Mouse (Mus musculus) right cerebral cortex, postnatal 10 days (tissue): Measurements from ENCODE around the gene Pip4p1.
A peak's percentile ranks its signal among the peaks of the same experiment; 100 is the strongest.
"Not testable (repeated sequence)": the region's sequence is repeated elsewhere in the genome, so short reads cannot be mapped to it uniquely, and the experiment has no call there.

ENCODE experiments used
- DNase-seq, 2 experiments: peaks; one replicate each; pipeline ENCODE4 v3.0.0; 2021; ENCODE audit warnings: low spot score in 2 of 2

Pip4p1 gene

DNA sequence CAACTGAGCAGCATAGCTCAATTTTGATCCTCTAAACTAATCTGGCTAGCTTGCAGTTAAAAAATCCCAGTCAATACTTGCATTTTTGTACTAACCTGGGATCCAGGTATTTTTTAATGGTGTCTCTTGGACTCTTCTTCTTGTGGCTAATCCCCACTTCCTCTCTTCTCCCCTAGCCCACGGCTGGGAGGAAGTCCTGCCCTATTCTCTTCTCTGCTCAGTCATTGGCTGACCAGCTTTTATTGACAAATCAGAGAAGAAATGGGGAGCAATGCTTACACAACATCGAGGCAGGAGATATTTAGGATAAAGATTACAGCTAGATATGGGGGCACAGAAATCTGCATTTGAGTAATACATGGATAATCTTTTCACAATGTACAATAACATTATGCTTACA is 8.3 kb upstream of the Pip4p1 start:
- DNase-seq = no peak

DNA sequence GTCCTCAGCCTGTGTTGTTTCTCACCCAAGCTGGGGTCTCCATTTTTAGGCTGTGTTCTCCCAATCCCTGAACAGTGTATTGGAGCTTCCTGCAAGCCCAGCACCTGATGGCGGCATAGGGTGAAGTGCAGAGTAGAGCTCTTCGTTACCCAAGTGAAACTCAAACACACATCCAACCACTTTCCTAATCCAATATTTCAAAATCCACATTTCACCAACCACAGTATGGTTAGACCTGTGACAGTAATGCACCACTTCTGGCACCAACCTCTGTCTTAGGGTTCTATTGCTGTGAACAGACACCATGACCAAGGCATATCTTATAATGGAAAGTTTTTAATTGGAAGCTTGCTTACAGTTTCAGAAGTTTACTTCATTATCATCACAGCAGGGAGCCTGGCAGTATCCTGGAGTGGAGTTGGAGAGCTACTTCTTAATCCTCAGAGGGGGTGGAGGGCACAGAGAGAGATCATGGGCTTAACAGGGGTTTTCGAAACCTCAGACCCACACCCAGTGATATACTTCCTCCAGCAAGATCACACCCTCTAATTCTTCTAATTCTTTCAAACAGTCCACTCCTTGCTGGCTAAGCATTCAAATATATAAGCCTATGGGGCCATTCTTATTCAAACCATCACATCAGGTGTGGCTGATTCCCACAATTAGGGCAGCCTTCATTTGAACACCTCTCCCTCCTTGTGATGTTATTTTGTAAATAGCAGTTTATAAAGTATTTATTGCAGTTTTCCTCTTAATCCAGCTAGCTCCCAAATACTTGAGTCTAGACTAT is 7.7 kb upstream of the Pip4p1 start:
- DNase-seq = no peak

DNA sequence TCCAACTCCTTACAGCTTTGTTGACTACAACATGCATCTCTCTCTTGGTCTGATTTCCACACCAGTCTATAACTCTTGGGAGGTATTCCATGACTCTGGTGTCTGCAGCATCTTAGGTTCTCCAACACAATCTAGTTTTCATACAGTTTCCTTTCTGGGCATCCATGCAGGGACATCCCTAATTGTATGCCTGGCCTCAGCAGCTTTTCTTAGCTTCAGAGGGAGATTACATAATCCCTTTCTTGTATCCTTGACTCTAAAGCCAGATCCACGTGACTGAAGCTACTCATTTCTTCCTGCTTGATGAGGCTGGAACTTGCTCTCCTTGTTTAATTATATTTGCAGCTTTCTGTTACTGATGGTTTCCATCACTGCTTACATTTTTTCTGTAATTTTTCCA is 6.0 kb upstream of the Pip4p1 start:
- no peak for DNase-seq

- DNase-seq = no peak
Measured at GRCm38 (mm10) chr14:50931493-50932020, 901 bp upstream of the Pip4p1 start.

- peak; percentile 56 to 68 for DNase-seq
Measured at GRCm38 (mm10) chr14:50930377-50930753, 291 bp downstream of the Pip4p1 start.

- peak in 1 of 2 experiments; percentile 48 for DNase-seq
Measured at GRCm38 (mm10) chr14:50929951-50930350, 705 bp downstream of the Pip4p1 start.

GRCm38 (mm10) chr14:50927366-50927765 is 3.3 kb downstream of the Pip4p1 start:
- no peak for DNase-seq

DNA sequence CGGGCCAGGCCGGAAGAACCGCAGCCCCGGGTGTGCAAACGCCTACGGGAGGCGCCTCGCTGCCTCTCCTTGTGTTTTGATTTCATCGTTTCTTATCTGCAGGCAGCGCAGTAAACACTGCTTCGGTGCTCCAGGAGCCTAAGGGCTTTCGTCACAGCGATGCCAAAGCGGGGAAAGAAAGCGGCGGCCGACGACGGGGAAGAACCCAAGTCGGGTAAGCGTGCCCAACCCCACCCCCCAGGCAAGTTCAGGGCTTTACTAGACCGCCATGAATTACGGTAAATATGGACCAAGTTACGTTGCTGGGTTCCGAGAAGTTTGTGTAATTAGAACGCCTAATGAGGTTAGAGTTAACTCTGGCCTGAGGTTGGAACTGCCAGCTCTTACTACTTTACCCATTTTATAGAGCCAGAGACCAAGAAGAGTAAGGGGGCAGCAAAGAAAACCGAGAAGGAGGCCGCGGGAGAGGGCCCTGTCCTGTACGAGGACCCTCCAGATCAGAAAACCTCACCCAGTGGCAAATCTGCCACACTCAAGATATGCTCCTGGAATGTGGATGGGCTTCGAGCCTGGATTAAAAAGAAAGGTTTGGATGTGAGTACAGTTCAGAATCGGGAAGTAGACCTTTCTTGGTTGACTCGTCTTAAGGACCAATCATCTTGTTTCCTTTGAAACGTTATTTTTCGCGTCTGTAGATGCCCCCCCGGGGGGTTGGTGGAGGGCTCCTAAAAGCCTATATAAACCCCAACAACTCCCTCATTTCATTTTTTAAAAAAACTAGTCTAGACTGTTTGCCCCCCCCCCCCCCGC is 5.3 kb downstream of the Pip4p1 start:
- peak in 1 of 2 experiments; percentile 38 for DNase-seq

- DNase-seq = peak; percentile 99
Measured at GRCm38 (mm10) chr14:50924281-50925064, 6.2 kb downstream of the Pip4p1 start, which contains the start of the genes Osgep and Apex1. TSS of gene Osgep (minus strand) at chr14:50924893. TSS of gene Apex1 (plus strand) at chr14:50924968.

DNA sequence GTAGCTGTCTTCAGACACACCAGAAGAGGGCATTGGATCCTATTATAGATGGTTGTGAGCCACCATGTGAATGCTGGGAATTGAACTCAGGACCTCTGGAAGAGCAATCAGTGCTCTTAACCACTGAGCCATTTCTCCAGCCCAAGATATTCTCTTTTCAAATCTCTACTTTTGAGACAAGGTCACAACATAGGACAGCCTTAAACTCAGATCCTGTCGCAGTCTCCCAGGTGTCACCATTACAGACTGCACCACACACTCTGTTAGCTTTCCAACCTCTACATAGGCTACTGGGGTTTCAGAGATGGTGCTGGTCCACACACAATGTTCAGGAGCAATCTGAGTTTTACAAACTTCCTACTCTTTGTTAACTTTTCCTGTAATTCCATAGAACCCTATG is 7.2 kb downstream of the Pip4p1 start:
- DNase-seq = not testable (repeated sequence)

DNA sequence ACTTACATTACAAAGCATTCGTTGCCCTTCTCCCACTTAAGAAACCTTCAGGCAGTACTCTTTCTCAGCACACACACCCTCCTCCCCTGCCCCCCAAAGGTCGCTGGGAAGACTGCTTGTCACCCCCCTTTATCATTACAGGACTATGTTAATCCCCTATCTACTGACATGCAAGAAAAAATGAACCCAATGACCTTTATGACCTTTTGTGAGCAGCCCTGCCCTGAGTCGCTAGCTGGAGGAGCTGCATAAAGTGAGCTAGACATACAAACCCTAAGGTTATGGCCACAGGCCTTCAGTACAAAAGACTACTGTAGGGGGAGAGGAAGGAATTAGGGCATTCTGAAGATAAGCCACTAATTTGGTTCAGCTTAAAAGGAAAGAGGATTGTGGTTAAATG is 19.3 kb downstream of the Pip4p1 start:
- DNase-seq = no peak

- no peak for DNase-seq
Measured at GRCm38 (mm10) chr14:50908126-50908525, 22.5 kb downstream of the Pip4p1 start.

GRCm38 (mm10) chr14:50905327-50905726 is 25.3 kb downstream of the Pip4p1 start:
- not testable (repeated sequence) for DNase-seq

- no peak for DNase-seq
Measured at GRCm38 (mm10) chr14:50904828-50905129, 25.9 kb downstream of the Pip4p1 start.

DNA sequence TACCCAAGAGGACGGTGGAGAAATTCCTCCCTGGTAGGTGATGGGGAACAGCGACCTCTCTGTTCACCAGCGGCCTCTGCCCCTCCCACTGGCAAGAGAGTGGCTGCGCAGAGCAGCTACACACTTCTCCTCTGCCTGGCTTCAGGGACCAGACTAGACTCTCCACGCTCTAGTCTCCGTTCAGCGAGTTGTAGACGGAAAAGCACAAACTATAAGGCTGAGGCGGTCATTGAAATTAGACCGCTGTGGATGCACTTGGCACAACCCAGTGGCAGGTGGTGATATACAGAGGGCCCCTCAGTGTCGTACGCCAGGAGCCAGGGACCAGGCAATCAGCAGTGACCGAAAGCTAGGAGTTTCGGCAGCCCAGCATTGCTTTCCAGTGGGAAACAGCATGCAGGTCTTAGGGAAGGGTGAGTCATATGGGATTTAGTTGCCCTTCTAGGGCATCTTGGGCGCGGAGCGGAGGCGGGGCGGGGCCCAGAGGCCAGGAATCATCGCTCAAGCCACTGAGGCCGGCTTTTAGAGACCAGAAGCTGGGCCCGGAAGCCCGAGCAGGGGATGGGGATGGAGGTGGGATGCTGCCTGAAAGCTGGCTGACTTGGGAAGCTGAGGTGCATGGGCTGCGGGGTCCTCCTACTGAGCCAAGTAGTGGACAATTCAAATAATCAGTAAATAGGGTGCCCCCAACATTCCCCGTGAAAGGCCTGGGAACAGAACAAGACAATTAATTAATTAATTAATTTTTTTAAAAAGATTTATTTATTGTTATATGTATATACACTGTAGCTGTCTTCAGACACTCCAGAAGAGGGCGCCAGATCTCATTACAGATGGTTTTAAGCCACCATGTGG is 26.5 kb downstream of the Pip4p1 start:
- peak in 1 of 2 experiments; percentile 56 for DNase-seq

DNA sequence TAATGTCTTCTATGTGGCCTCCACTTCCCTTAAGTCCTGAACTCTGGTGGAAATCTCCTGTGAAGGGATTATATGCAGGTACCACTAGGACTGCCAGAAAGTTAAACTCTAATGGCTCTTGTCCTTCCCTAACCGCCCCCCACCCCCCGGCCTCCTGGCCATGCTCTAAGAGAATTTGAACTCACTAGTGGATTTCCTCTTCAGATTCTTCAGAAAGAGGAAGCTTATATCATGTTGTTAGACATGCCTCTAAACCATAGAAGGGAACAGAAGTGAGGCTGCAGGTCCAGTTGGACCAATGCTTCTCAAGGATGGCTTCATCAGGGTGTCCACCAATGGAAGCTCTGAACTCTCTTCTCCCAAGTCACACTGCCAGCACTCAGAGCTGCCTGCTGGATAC is 32.7 kb downstream of the Pip4p1 start:
- DNase-seq = not testable (repeated sequence)

DNA sequence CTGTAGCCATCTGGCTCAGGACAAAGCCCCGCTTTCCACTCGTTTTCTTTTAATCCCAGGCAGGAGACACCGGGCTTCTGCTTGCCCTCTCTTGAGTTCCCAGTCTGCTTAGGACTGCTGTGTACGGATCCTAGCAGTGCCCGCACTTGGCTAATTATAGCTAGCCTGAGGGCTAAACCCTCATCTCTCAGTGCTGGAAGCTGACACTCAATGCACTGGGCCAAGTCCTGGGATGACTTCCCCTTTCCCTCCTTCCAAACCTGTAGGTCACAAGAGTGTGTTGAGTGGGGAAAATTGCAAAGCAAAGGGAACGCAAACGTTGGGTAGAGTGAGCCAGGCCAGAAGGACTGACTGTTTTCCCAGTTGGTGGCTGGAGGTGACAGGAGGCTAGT is 33.3 kb downstream of the Pip4p1 start, which contains the start of gene Klhl33:
Gene Klhl33 (minus strand): TSS at position 134 of the 392 bp plus-strand sequence.
- DNase-seq = no peak

DNA sequence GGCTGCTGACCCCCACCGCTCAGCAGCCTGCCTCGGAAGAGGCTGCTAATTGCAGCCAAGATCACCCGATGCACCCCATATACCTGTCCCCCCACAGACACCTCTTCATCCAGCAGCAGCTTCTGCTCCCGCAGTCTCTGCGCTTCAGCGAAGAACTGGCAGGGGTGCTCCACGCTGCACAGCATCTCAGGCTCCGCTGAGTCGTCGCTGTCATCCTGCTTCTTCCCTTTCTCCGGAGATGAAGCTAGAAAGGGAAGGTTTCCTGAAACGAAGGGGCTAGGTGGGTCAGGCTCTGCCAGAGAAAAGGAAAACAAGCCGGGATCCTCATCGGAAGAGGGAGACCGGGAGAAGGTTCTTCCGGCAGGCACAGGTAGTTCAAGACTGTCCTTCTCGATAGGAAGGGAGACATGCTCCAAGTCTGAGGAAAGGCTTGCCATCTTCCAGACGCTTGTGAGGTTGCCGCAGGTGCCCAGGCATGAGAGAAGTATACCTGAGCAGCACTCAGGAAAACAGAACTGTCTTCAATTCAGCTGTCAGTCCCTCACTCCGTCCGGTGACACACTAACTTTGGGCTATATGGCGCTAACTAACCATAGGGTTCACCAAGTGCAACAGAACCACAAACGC is 33.8 kb downstream of the Pip4p1 start:
- DNase-seq = peak in 1 of 2 experiments; percentile 60

GRCm38 (mm10) chr14:50895985-50896746 is 34.5 kb downstream of the Pip4p1 start:
- DNase-seq = peak in 1 of 2 experiments; percentile 23

DNA sequence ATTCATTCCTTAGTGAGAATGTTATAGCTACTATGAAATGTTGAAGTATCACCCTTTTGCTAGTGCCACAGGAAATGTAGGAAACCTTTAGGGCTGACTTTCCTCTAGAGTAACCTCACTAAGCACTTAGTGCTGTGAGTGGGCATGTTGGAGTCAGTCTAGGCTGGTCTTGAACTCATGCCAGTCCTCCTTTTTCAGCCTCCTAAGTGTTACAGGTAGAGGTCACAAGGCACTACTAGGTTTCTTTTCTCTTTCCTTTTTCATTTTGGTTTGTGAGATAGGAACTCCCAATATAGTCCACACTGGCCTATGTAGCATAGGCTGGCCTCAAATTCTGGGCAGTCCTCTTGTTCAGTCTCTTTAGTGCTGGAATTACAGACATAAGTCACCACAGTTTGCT is 35.2 kb downstream of the Pip4p1 start:
- no peak for DNase-seq
